ENCODE assay signal across 14 mouse cellular contexts in genomic region chr4:119634908-119635660, GRCm38 (mm10). TPM values are rescaled to one million over a fixed set of nuclear protein-coding genes. Genes with fewer than 3 reads are reported as not detected.
DNase-seq lines count a peak whose midpoint lies in the region; ATAC-seq and TF ChIP-seq lines count a peak whose summit lies in the region.
"Had no signal": no experiment of that assay in that cellular context is flagged by ENCODE, and none has a peak within 500 bp of the region (broad histone marks: within the 10 kb centered on the region; RNA-seq: fewer than 3 reads in every experiment).

No protein-coding gene starts in this region.

- H3K4me3 ChIP-seq in heart, embryonic 10.5 days, result no peak overlapping the region
- H3K4me3 ChIP-seq in heart, embryonic 11.5 days (ENCODE audit: low read depth, low read length), result no peak overlapping the region
- H3K4me3 ChIP-seq in intestine, postnatal 0 days (ENCODE audit: low read depth, low read length), result no peak overlapping the region
- H3K4me3 ChIP-seq in intestine, embryonic 16.5 days (ENCODE audit: low read length), result no peak overlapping the region
- no peak overlapping the region for H3K4me3 ChIP-seq in liver, postnatal 0 days (ENCODE audit: low read depth, low read length)
- H3K4me3 ChIP-seq: embryonic facial prominence, embryonic 10.5 days; limb, embryonic 12.5 days; liver, embryonic 13.5 days had no signal

- TF ChIP-seq CTCF in intestine, postnatal 0 days (IDR thresholded peaks at IDR 0.05; ENCODE audit: low read depth), result 0 out of 2 replicates have a peak, but pooled peaks have one; percentile 22
- TF ChIP-seq CTCF in liver, postnatal 0 days (IDR thresholded peaks at IDR 0.05; ENCODE audit: low read depth), result no peak

- no peaks in the 10 kb centered on the region for H3K27me3 ChIP-seq in heart, embryonic 10.5 days (ENCODE audit: insufficient read depth, poor library complexity, severe bottlenecking)
- H3K27me3 ChIP-seq in heart, embryonic 11.5 days (ENCODE audit: control insufficient read depth, insufficient read depth, low read length), result no peaks in the 10 kb centered on the region
- no peaks in the 10 kb centered on the region for H3K27me3 ChIP-seq in intestine, postnatal 0 days (replicated peaks; ENCODE audit: control insufficient read depth, insufficient read depth, low read length)
- H3K27me3 ChIP-seq in intestine, embryonic 16.5 days (replicated peaks; ENCODE audit: control insufficient read depth, insufficient read depth, low read length), result no peaks in the 10 kb centered on the region
- no peaks in the 10 kb centered on the region for H3K27me3 ChIP-seq in liver, postnatal 0 days (ENCODE audit: insufficient read depth, low read length)
- H3K27me3 ChIP-seq: limb, embryonic 12.5 days; liver, embryonic 13.5 days had no signal

- peak overlapping the region; percentile 83; the same call in 1 of the 2 replicates for H3K27ac ChIP-seq in heart, embryonic 10.5 days
- no peak overlapping the region for H3K27ac ChIP-seq in heart, embryonic 11.5 days (ENCODE audit: low read depth, low read length)
- H3K27ac ChIP-seq in intestine, postnatal 0 days (ENCODE audit: low read depth, low read length), result no peak overlapping the region
- no peak overlapping the region for H3K27ac ChIP-seq in intestine, embryonic 16.5 days (ENCODE audit: low read length)
- no peak overlapping the region for H3K27ac ChIP-seq in liver, postnatal 0 days (ENCODE audit: low read depth)
- H3K27ac ChIP-seq: embryonic facial prominence, embryonic 10.5 days; liver, embryonic 13.5 days had no signal

- H3K9me3 ChIP-seq in heart, embryonic 10.5 days, result no peaks in the 10 kb centered on the region
- no peaks in the 10 kb centered on the region for H3K9me3 ChIP-seq in heart, embryonic 11.5 days (replicated peaks; ENCODE audit: control insufficient read depth, low read length)
- H3K9me3 ChIP-seq in intestine, postnatal 0 days (ENCODE audit: control insufficient read depth), result no peaks in the 10 kb centered on the region
- H3K9me3 ChIP-seq in intestine, embryonic 16.5 days (ENCODE audit: control insufficient read depth, low read length), result no peaks in the 10 kb centered on the region
- H3K9me3 ChIP-seq in liver, postnatal 0 days (ENCODE audit: low read length), result no peaks in the 10 kb centered on the region
- H3K9me3 ChIP-seq: embryonic facial prominence, embryonic 10.5 days; limb, embryonic 12.5 days; liver, embryonic 13.5 days had no signal

- DNase-seq in heart, embryonic 10.5 days (ENCODE audit: low spot score), result peak; percentile 71
- peak; percentile 20 for DNase-seq in ES-CJ7 (ENCODE audit: low read depth, low spot score)
- DNase-seq in R1 (ENCODE audit: low read depth, low spot score), result peak; percentile 16
- no peak for DNase-seq in liver, postnatal 0 days
- DNase-seq: cerebellum, adult 11 months; cerebellum, postnatal 36 days; liver, embryonic 13.5 days; lung, postnatal 14 days; thymus, postnatal 14 days had no signal

- H3K9ac ChIP-seq in heart, embryonic 11.5 days (ENCODE audit: low read depth, low read length), result no peak overlapping the region
- no peak overlapping the region for H3K9ac ChIP-seq in intestine, postnatal 0 days (ENCODE audit: low read depth, low read length)
- no peak overlapping the region for H3K9ac ChIP-seq in intestine, embryonic 16.5 days (ENCODE audit: low read depth, low read length)
- H3K9ac ChIP-seq in liver, postnatal 0 days (replicated peaks), result no peak overlapping the region
- H3K9ac ChIP-seq: limb, embryonic 12.5 days; liver, embryonic 13.5 days had no signal

- peaks cover 84% of the 10 kb centered on the region for H3K4me1 ChIP-seq in heart, embryonic 10.5 days
- peaks cover 54% of the 10 kb centered on the region for H3K4me1 ChIP-seq in heart, embryonic 11.5 days (ENCODE audit: control insufficient read depth, insufficient read depth, low read length)
- H3K4me1 ChIP-seq in intestine, postnatal 0 days (replicated peaks; ENCODE audit: control insufficient read depth, insufficient read depth, low read length), result peaks cover 5% of the 10 kb centered on the region; the same call in 1 of the 2 replicates
- peaks cover 23% of the 10 kb centered on the region for H3K4me1 ChIP-seq in intestine, embryonic 16.5 days (ENCODE audit: control insufficient read depth, insufficient read depth, low read length)
- H3K4me1 ChIP-seq in liver, postnatal 0 days (ENCODE audit: insufficient read depth), result peaks cover 5% of the 10 kb centered on the region

- no peak for TF ChIP-seq EP300 in liver, postnatal 0 days (IDR thresholded peaks at IDR 0.05; ENCODE audit: low read depth)

- H3K36me3 ChIP-seq in heart, embryonic 10.5 days, result peaks cover 2% of the 10 kb centered on the region; the same call in 1 of the 2 replicates
- H3K36me3 ChIP-seq in heart, embryonic 11.5 days (ENCODE audit: control insufficient read depth, insufficient read depth, low read length), result no peaks in the 10 kb centered on the region
- no peaks in the 10 kb centered on the region for H3K36me3 ChIP-seq in intestine, postnatal 0 days (ENCODE audit: control insufficient read depth, insufficient read depth)
- no peaks in the 10 kb centered on the region for H3K36me3 ChIP-seq in intestine, embryonic 16.5 days (ENCODE audit: control insufficient read depth, insufficient read depth, low read length)
- H3K36me3 ChIP-seq in liver, postnatal 0 days (replicated peaks; ENCODE audit: insufficient read depth, low read length), result no peaks in the 10 kb centered on the region

- H3K4me2 ChIP-seq in heart, embryonic 11.5 days, result no peak overlapping the region
- no peak overlapping the region for H3K4me2 ChIP-seq in intestine, postnatal 0 days (replicated peaks; ENCODE audit: low read depth)
- no peak overlapping the region for H3K4me2 ChIP-seq in intestine, embryonic 16.5 days (ENCODE audit: low read depth, low read length)
- H3K4me2 ChIP-seq in liver, postnatal 0 days (ENCODE audit: low read depth, low read length), result no peak overlapping the region
- H3K4me2 ChIP-seq: limb, embryonic 12.5 days; liver, embryonic 13.5 days had no signal

- no peak for ATAC-seq in heart, embryonic 11.5 days (replicated peaks; ENCODE audit: insufficient number of reproducible peaks, low FRiP score, low TSS enrichment)
- ATAC-seq in intestine, postnatal 0 days, result no peak
- ATAC-seq in intestine, embryonic 16.5 days, result no peak
- ATAC-seq in liver, postnatal 0 days, result no peak

- WGBS in heart, embryonic 10.5 days, result 56% methylated on average over 6 of the region's 6 CpGs
- 57% methylated on average over 6 of the region's 6 CpGs for WGBS in heart, embryonic 11.5 days (ENCODE audit: insufficient replicate concordance)
- 61% methylated on average over 6 of the region's 6 CpGs for WGBS in intestine, postnatal 0 days
- 67% methylated on average over 6 of the region's 6 CpGs for WGBS in intestine, embryonic 16.5 days
- 63% methylated on average over 6 of the region's 6 CpGs for WGBS in liver, postnatal 0 days (ENCODE audit: insufficient replicate concordance)

RNA-seq across cellular contexts. Expression of gene Guca2a, which starts 2.4 kb away (rescaled TPM):
- polyA plus RNA-seq in heart, embryonic 10.5 days (2016; fragmentation: Nextera tagmentation; extraction: Ambion mirVana), result 0.26 TPM in 1 of 2 replicates, not detected in the other
- polyA plus RNA-seq in heart, embryonic 11.5 days (2014; fragmentation: Nextera tagmentation; extraction: Ambion mirVana), result 0.55 TPM in 1 of 2 replicates, not detected in the other
- polyA plus RNA-seq in intestine, postnatal 0 days (2015; fragmentation: Nextera tagmentation; extraction: Ambion mirVana), result 1,981 and 2,155 TPM in 2 replicates
- 362 and 472 TPM in 2 replicates for polyA plus RNA-seq in intestine, embryonic 16.5 days (2015; fragmentation: Nextera tagmentation; extraction: Ambion mirVana)
- not detected in 2 replicates for polyA plus RNA-seq in liver, postnatal 0 days (2015; fragmentation: Nextera tagmentation; extraction: Ambion mirVana)
- polyA plus RNA-seq: embryonic facial prominence, embryonic 10.5 days; limb, embryonic 12.5 days; liver, embryonic 13.5 days had no signal

RNA-seq across cellular contexts. Expression of gene Guca2b, which starts 23.7 kb away (rescaled TPM):
- not detected in 2 replicates for polyA plus RNA-seq in heart, embryonic 10.5 days (2016; fragmentation: Nextera tagmentation; extraction: Ambion mirVana)
- not detected in 2 replicates for polyA plus RNA-seq in heart, embryonic 11.5 days (2014; fragmentation: Nextera tagmentation; extraction: Ambion mirVana)
- polyA plus RNA-seq in intestine, postnatal 0 days (2015; fragmentation: Nextera tagmentation; extraction: Ambion mirVana), result 1,738 and 1,809 TPM in 2 replicates
- 93.8 and 157 TPM in 2 replicates for polyA plus RNA-seq in intestine, embryonic 16.5 days (2015; fragmentation: Nextera tagmentation; extraction: Ambion mirVana)
- not detected in 2 replicates for polyA plus RNA-seq in liver, postnatal 0 days (2015; fragmentation: Nextera tagmentation; extraction: Ambion mirVana)
- polyA plus RNA-seq: embryonic facial prominence, embryonic 10.5 days; limb, embryonic 12.5 days; liver, embryonic 13.5 days had no signal

Comparison
In these comparisons a context has a peak if more than half of its experiments do, and no peak if none do; other contexts are left out.
1. RNA of gene Guca2a, which starts 2.4 kb away (polyA plus RNA-seq): 1,981 to 2,155 TPM in intestine, postnatal 0 days and 362 to 472 TPM in intestine, embryonic 16.5 days; 0.55 TPM in heart, embryonic 11.5 days, not detected in liver, postnatal 0 days and 0.26 TPM in heart, embryonic 10.5 days; every median in the first group is over 100 times any median in the second.
2. RNA of gene Guca2b, which starts 23.7 kb away (polyA plus RNA-seq): 1,738 to 1,809 TPM in intestine, postnatal 0 days and 93.8 to 157 TPM in intestine, embryonic 16.5 days; not detected in heart, embryonic 10.5 days, not detected in liver, postnatal 0 days and not detected in heart, embryonic 11.5 days; every median in the first group is over 10 times any median in the second.